Mouse (Mus musculus): ENCODE data around the gene Surf4. TPM values are rescaled to one million over a fixed set of nuclear protein-coding genes. Genes with fewer than 3 reads are reported as not detected.
"Not testable (repeated sequence)": the region's sequence is repeated elsewhere in the genome, so short reads cannot be mapped to it uniquely, and the experiment has no call there.

Gene Surf4
- total RNA-seq, 2 experiments from 2014 or later = 69.0 to 75.6 TPM

DNA sequence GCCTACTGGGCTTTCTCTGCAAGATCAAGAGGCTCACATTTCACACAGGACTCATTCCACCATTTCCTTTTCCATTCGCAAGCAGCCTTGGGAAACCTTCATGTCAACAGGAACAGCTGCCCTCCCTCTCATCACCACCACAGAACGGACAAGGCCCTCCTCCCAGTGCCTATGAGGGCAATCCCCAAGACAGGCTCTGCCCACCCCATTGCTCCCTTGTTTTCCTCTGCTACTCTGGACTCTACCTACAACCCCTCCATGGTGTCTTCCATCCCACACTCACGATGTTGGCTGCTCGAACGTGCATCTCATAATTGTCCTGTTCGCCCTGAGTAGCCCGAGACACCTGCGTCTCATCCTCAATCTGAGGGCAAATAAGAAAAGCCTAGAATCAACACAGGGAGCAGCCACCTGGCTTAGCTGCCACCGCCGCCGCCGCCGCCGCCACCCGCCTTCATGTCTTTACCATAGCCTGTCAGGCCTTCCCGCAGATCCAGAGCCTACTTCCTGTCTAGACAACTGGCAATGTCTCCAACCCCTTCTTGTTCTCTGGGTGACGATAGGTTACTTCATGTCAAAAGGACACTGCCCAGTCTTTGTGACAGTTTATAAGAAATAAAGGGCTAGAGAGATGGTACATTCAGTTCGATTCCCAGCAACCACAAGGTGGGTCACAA lies 24.9 kb downstream of the Surf4 start:
- peak overlapping the region; percentile 91; the same call in 1 of the 2 replicates for H3K27ac ChIP-seq
- intact Hi-C loops (cut with DNase I) = no loop called here
- H3K4me3 ChIP-seq = peak overlapping the region; percentile 83
- DNase-seq = no peak
- no peak for TF ChIP-seq CTCF (IDR thresholded peaks at IDR 0.05)

DNA sequence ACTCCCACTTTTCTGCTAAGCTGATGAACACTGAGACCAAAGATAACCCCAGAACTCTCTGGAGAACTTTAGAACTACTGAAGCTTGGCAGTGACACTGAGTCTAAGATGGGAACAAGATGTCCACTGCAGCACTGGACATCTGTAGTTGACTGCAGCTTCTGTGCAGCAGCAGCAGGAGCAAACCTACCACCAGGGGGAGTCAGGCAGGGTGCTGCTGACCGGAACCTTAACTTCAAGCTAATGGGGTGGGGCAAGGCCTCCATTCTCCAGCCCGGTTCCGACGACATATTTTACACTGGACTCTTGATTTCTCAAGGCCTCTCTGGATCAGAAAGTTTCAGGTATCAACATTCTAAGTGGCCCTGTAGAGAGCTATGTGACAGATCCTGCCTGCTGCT lies 26.6 kb downstream of the Surf4 start:
- intact Hi-C loops (cut with DNase I) = no loop called here
- H3K27ac ChIP-seq = no peak overlapping the region; the same call in 1 of the 2 replicates
- DNase-seq = peak; percentile 59
- H3K4me3 ChIP-seq = no peak overlapping the region
- TF ChIP-seq CTCF (IDR thresholded peaks at IDR 0.05) = peak; percentile 74

DNA sequence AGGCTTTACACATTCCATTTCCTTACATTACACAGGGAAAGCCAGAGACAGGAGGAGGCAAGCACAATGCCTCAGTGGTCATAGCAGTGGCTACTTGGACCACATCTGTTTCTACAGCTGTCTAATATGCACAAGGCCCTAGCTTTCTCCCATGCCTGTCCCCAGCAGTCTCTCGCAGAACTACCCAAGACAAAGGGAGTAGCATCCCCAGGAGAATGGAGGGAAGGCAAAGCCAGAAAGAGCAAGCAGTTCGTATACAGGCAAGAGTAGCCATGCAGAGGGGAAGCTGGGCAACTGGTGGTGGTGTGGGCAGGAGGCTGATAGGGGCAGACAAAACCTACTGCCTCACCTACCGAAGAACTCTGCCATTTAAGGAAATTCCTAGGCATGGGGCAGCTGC lies 27.3 kb downstream of the Surf4 start:
- no peak for DNase-seq
- intact Hi-C loops (cut with DNase I) = no loop called here
- no peak for TF ChIP-seq CTCF (IDR thresholded peaks at IDR 0.05)
- Histone ChIP-seq H3K4me3 (no peak overlapping the region), H3K27ac (no peak overlapping the region)

DNA sequence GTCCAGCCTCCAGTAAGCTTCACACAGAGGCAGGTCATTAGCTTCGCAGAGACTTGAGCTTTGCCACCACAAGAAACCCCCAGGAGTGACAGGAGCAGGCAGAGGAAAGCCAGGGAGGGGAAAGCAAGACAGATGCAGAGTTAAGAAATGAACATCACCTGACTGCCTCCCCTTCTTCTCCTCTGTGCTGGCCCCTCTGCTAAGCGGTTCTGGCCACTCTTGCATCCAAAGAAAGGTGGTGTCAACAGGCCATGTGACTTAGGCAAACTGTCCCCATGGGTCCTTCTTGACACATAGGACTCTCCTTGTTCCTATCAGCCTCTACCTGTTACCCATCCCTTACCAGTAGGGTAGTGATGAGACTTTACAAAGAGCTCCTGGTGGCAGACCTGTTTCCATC lies 27.8 kb downstream of the Surf4 start:
- intact Hi-C loops (cut with DNase I) = no loop called here
- no peak for DNase-seq
- no peak overlapping the region for H3K27ac ChIP-seq
- TF ChIP-seq CTCF (IDR thresholded peaks at IDR 0.05) = no peak
- H3K4me3 ChIP-seq = no peak overlapping the region

DNA sequence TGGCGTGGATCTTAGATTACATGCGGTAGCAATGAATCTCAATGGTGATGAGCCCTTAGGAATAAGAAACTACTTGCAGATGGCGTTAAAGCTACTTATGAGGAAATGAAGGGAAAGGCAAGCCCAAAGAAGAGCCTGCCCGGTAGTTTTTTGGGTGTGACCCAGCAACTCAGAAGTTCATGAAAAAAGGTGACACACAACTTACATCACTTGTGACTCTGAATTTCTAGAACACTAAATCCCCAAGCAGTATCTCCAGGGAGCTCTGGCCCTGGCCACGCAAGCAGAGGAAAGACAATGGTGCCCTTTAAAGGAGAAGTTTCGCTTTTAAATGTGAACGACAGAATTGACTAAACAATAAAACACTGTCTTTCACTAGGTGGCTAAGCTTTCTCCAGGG lies 30.4 kb downstream of the Surf4 start:
- Histone ChIP-seq H3K4me3 (peak overlapping the region; percentile 78), H3K27ac (peak overlapping the region; percentile 90)
- intact Hi-C loops (cut with DNase I) = loop anchor here (5.0 kb wide), 1 partner anchor 456 kb away; the partner anchor contains the start of gene Sec16a
- no peak for DNase-seq
- TF ChIP-seq CTCF (IDR thresholded peaks at IDR 0.05) = no peak

DNA sequence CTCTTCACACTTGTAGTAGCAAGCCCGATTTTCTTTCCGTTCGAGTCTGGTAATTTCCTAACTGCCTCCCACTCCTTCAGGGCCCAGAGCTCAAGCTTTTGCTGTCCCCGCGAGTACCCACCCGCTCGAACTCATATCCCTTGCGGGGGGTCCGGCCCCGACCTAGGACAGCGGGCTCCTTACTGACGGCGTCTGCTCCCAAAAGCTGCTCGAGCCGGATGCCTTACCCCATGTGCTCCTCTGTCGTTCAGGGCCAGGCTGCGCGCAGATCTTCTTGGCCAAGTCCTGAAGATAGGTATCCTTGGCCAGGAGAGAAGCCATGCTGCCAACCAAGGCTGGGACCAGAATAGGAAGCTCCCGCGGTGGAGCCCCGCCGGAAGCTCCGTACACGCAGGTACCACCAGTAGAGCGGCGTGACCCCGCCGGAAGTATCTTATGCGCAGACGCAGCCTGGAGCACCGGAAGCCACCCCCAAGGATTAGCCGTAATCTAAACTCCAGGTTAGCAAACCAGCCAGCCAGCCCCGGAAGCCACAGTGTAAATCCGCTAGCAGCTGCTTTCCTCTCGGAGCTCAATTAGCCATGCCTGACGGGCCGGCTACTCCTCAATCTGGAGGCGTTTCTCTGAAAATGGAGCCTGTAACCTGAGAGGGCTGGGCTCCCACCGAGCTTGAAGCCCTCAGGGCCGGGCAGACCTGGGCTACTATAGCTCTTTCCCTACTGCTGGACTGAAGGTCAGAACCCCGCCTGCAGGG lies 31.1 kb downstream of the Surf4 start, which contains the start of gene Surf6:
Surf6 (minus strand) TSS at position 413 of the 754 bp plus-strand sequence.
- DNase-seq = peak; percentile 96
- H3K27ac ChIP-seq = peak within 1 kb of the TSS; percentile 90
- peak within 1 kb of the TSS; percentile 78 for H3K4me3 ChIP-seq
- TF ChIP-seq CTCF (IDR thresholded peaks at IDR 0.05) = no peak
- intact Hi-C loops (cut with DNase I) = loop anchor here (5.0 kb wide), 1 partner anchor 455 kb away; the partner anchor contains the start of gene Sec16a

DNA sequence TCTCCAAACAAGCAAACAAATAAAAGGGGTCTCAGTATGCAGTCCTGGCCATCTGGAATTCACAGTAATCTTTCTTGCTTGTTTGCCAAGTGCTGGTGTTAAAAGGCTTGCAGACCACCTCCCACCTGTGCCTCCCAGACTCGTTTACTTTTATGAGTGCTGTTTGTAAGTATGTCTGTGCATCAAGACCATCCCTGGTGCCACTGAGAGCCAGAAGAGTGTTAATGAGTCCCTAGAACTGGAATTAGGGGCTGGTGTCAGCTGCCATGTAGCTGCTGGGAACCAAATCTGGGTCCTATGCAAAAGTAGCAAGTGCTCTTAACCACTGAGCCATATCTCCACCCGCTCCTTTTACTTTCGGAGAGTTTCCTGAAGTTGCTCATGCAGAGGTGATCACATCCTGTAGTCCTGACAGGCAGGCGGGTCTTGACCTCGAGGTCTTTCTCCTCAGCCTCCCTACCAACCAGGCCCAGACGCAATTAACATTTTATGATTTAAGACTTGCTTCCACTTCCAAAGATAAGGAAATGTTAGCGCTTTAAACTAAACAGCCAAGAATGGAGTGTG lies 31.8 kb downstream of the Surf4 start:
- H3K4me3 ChIP-seq = peak overlapping the region; percentile 78

DNA sequence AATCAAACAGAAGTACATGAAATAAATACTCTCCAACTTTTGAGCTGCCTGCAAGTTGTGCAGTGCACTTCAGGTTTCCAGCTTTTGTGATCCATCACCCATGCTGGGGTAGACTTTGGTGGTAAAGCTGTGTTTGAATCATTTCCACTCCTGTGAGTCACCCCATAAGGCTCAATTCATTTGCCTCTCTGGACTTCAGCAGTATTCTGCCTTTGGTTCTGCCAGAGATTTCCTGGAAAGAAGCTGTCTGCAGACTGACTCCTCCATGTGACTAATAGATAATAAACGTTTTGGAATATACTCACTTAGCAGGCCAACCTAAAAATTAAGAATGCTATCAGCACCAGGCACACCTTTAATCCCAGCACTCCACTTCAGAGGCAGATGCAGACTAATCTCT lies 33.0 kb downstream of the Surf4 start:
- Histone ChIP-seq H3K4me3 (no peak overlapping the region), H3K27ac (no peak overlapping the region)
- intact Hi-C loops (cut with DNase I) = loop anchor here (5.0 kb wide), 1 partner anchor 453 kb away; the partner anchor contains the start of gene Sec16a
- no peak for TF ChIP-seq CTCF (IDR thresholded peaks at IDR 0.05)
- DNase-seq = no peak

More for the DNA sequence above, 31.8 kb downstream of the Surf4 start:
- intact Hi-C loops (cut with DNase I) = loop anchor here (5.0 kb wide), 1 partner anchor 455 kb away; the partner anchor contains the start of gene Sec16a
- DNase-seq = no peak
- peak overlapping the region; percentile 90 for H3K27ac ChIP-seq
- no peak for TF ChIP-seq CTCF (IDR thresholded peaks at IDR 0.05)

DNA sequence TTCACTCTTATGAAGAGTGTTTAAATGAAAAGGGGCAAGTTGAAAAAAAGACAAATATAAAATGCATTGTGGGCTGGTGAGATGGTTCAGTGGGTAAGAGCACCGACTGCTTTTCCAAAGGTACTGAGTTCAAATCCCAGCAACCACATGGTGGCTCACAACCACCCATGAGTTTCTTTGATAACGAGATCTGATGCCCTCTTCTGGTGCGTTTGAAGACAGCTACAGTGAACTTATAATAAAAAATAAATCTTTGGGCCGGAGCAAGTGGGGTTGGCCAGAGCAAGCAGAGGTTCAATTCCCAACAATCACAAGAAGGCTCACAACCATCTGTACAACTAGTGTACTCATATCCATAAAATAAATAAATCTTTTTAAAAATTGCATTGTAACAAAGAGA lies 37.8 kb downstream of the Surf4 start:
- no peak overlapping the region for H3K4me3 ChIP-seq
- no peak for TF ChIP-seq CTCF (IDR thresholded peaks at IDR 0.05)
- intact Hi-C loops (cut with DNase I) = no loop called here

DNA sequence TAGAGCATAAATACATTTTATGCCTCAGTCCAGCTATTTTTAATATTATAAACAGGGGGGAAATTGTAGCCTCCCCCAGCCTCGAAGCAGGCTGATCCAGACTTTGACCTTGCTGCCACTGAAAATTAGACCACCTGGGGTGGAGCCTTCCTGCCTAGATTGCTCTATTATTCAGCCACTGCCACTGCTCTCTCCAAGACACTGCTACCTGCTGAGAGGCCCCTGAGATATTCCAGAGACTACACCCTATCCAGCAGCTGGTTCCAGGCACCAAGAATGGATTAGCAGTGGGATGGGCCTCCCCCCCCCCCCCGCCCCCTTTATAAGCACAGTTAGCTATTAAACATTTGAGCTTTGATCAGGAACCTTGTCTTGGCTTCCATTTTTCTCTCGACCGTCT lies 47.6 kb downstream of the Surf4 start:
- DNase-seq; intact Hi-C loops (cut with DNase I); H3K4me3 ChIP-seq; H3K27ac ChIP-seq: not testable (repeated sequence)

More for the DNA sequence above, 37.8 kb downstream of the Surf4 start:
- DNase-seq = no peak
- no peak overlapping the region for H3K27ac ChIP-seq

DNA sequence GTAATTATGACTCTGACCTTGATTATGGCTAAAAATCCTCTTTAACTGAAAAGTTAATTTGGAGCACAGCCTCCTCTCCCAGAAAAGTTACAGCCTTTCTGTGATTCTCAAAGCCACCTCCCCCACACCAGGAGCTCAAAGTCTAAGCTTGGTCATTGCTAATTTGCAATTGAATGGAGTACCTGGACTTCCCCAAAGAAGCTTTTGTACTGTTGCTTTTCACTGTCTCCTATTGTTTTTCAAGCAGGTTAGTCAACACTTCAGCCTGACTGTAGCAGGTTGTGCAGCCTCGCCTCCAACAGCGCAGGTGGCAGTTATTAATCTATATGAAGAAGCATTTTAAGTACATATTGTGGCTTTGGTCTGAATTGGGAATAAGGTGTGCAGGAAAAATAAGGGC lies 48.2 kb downstream of the Surf4 start:
- DNase-seq; intact Hi-C loops (cut with DNase I); H3K27ac ChIP-seq; H3K4me3 ChIP-seq: not testable (repeated sequence)

DNA sequence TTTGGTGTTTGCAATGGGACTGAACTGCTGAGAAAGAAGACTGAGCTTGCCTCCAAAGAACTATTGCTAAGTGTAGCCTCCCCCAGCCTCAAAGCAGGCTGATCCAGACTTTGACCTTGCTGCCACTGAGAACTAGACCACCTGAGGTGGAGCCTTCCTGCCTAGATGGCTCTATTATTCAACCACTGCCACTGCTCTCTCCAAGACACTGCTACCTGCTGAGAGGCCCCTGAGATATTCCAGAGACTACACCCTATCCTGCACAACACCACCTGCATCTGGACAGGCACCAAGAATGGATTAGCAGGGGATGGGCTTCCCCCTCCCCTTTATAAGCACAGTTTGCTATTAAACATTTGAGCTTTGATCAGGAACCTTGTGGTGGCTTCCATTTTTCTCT lies 55.2 kb downstream of the Surf4 start:
- no peak overlapping the region for H3K4me3 ChIP-seq
- no peak overlapping the region for H3K27ac ChIP-seq
- intact Hi-C loops (cut with DNase I) = no loop called here
- no peak for TF ChIP-seq CTCF (IDR thresholded peaks at IDR 0.05)
- no peak for DNase-seq

DNA sequence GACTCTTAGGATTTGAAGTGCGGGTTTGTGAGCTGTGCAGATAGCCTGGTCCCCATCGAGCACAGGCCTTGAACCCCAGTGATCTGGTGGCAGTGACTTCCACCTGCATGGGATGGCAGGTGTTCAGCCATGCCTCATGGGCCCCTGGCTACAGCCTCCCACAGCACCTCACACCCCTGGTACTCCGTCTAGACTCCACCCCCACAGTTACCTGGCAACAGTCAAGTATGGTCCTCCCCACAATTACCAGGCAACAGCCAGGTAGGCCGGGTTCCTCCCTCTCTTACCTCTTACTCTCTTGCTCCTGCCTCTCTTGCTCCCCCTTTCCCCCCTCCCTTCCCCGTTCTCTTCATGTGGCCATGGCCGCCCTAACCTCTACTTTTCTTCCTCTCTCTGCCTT lies 63.1 kb downstream of the Surf4 start:
- Histone ChIP-seq H3K4me3 (no peak overlapping the region), H3K27ac (no peak overlapping the region)
- no peak for TF ChIP-seq CTCF (IDR thresholded peaks at IDR 0.05)
- intact Hi-C loops (cut with DNase I) = no loop called here
- no peak for DNase-seq

Other genes with a start within 250 kb of the Surf4 start
- gene Abo, start 68.9 kb downstream of the Surf4 start, total RNA-seq (2021) = not detected
- gene Surf6, start 31.0 kb downstream of the Surf4 start, total RNA-seq (2021) = 10 to 100 TPM; 13.0 to 13.1 TPM
- gene Med22, start 23.3 kb downstream of the Surf4 start, total RNA-seq (2021) = 10 to 100 TPM; 15.4 to 19.0 TPM
- gene Rpl7a, start 23.2 kb downstream of the Surf4 start, total RNA-seq (2021) = 100 to 1,000 TPM; 261 to 309 TPM
- gene Surf2, start 17.6 kb downstream of the Surf4 start, total RNA-seq (2021) = 10 to 100 TPM; 12.4 to 16.1 TPM
- gene Surf1, start 17.4 kb downstream of the Surf4 start, total RNA-seq (2021) = 10 to 100 TPM; 41.1 to 41.6 TPM
- not detected for gene Stkld1, start 119 bp upstream of the Surf4 start, total RNA-seq (2021)
- 10 to 100 TPM; 16.0 to 19.1 TPM for gene Rexo4, start 30.5 kb upstream of the Surf4 start, total RNA-seq (2021)
- not detected for gene Adamts13, start 39.5 kb upstream of the Surf4 start, total RNA-seq (2021)
- gene Cacfd1, start 76.0 kb upstream of the Surf4 start, total RNA-seq (2021) = 10 to 100 TPM; 34.9 to 36.2 TPM
- not detected for gene Slc2a6, start 94.1 kb upstream of the Surf4 start, total RNA-seq (2021)
- under 1 TPM in 1 of 2 experiments, not detected in 1; 0.36 TPM for gene Mymk, start 138.3 kb upstream of the Surf4 start, total RNA-seq (2021)
- gene Adamtsl2, start 145.5 kb upstream of the Surf4 start, total RNA-seq (2021) = 1 to 10 TPM; 2.9 to 9.8 TPM
- not detected for gene Fam163b, start 208.6 kb upstream of the Surf4 start, total RNA-seq (2021)
- not detected for gene Dbh, start 231.3 kb upstream of the Surf4 start, total RNA-seq (2021)